Mouse (Mus musculus): ENCODE results near the gene Lrig3.

GRCm38 (mm10) chr10:125921654-125922446 is 44.1 kb upstream of the Lrig3 start:
- TF ChIP-seq GATA1 (IDR thresholded peaks at IDR 0.05; ENCODE audit: low read length) (no peak), TAL1 (IDR thresholded peaks at IDR 0.05; ENCODE audit: low read length) (no peak)
